Comparison of ENCODE assay signal across 18 mouse cellular contexts in the genomic region with DNA sequence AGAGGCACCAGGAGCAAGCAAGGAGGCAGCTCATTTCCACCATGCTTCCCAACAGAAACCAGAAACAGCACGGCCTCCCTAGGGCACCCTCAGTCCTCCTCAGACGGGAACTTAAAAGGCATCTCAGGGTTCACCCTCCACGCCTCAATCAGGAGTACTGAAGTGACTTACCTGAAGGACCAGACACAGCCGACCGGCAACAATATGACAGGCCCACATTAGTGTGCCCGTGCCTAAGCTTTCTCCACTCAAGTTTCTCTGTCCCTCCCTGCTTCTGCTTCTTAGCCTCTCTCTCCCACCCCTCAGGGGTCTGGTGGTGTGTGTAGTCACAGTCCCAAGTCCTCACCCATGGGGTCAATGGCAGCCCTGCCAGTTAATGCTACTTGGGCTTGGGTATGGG. TPM values are rescaled to one million over a fixed set of nuclear protein-coding genes. Genes with fewer than 3 reads are reported as not detected.
DNase-seq lines count a peak whose midpoint lies in the region; ATAC-seq lines count a peak whose summit lies in the region.
"Had no signal": no experiment of that assay in that cellular context is flagged by ENCODE, and none has a peak within 500 bp of the region (broad histone marks: within the 10 kb centered on the region; RNA-seq: fewer than 3 reads in every experiment).

No protein-coding gene starts in this region.

- no peaks in the 10 kb centered on the region for H3K27me3 ChIP-seq in limb, embryonic 11.5 days (ENCODE audit: control insufficient read depth, insufficient read depth, low read length)
- no peaks in the 10 kb centered on the region for H3K27me3 ChIP-seq in limb, embryonic 10.5 days (ENCODE audit: low read depth, poor library complexity, severe bottlenecking)
- H3K27me3 ChIP-seq in neural tube, embryonic 13.5 days: no peaks in the 10 kb centered on the region
- H3K27me3 ChIP-seq in liver, embryonic 15.5 days: no peaks in the 10 kb centered on the region
- no peaks in the 10 kb centered on the region for H3K27me3 ChIP-seq in intestine, embryonic 15.5 days (replicated peaks)
- H3K27me3 ChIP-seq: forebrain, embryonic 15.5 days; heart, embryonic 15.5 days had no signal

- no peak overlapping the region for H3K4me2 ChIP-seq in limb, embryonic 11.5 days (ENCODE audit: low read depth, severe bottlenecking)
- no peak overlapping the region for H3K4me2 ChIP-seq in neural tube, embryonic 13.5 days
- H3K4me2 ChIP-seq in liver, embryonic 15.5 days: no peak overlapping the region
- no peak overlapping the region for H3K4me2 ChIP-seq in intestine, embryonic 15.5 days (replicated peaks)
- H3K4me2 ChIP-seq: forebrain, embryonic 15.5 days; heart, embryonic 15.5 days had no signal

- ATAC-seq in limb, embryonic 11.5 days (ENCODE audit: insufficient number of reproducible peaks, low FRiP score, low TSS enrichment, low read depth): no peak
- ATAC-seq in neural tube, embryonic 13.5 days (ENCODE audit: low read depth): no peak
- no peak for ATAC-seq in liver, embryonic 15.5 days (ENCODE audit: insufficient read depth)
- no peak for ATAC-seq in intestine, embryonic 15.5 days
- ATAC-seq: forebrain, embryonic 15.5 days had no signal

- no peak overlapping the region for H3K4me3 ChIP-seq in limb, embryonic 11.5 days (ENCODE audit: low read depth, low read length)
- H3K4me3 ChIP-seq in limb, embryonic 10.5 days: no peak overlapping the region
- H3K4me3 ChIP-seq in neural tube, embryonic 13.5 days: no peak overlapping the region
- H3K4me3 ChIP-seq in liver, embryonic 15.5 days (replicated peaks): no peak overlapping the region
- no peak overlapping the region for H3K4me3 ChIP-seq in intestine, embryonic 15.5 days (replicated peaks)
- H3K4me3 ChIP-seq: forebrain, embryonic 15.5 days; heart, embryonic 10.5 days; heart, embryonic 15.5 days had no signal

- H3K27ac ChIP-seq in limb, embryonic 11.5 days (replicated peaks; ENCODE audit: low read depth, low read length): no peak overlapping the region
- no peak overlapping the region for H3K27ac ChIP-seq in limb, embryonic 10.5 days
- no peak overlapping the region for H3K27ac ChIP-seq in neural tube, embryonic 13.5 days (replicated peaks)
- peak overlapping the region; percentile 49; the same call in 1 of the 2 replicates for H3K27ac ChIP-seq in liver, embryonic 15.5 days (replicated peaks)
- H3K27ac ChIP-seq in intestine, embryonic 15.5 days: no peak overlapping the region
- H3K27ac ChIP-seq: forebrain, embryonic 15.5 days; heart, embryonic 10.5 days; heart, embryonic 15.5 days had no signal

- H3K4me1 ChIP-seq in limb, embryonic 11.5 days (ENCODE audit: control insufficient read depth, insufficient read depth, low read length): peaks cover 21% of the 10 kb centered on the region
- H3K4me1 ChIP-seq in limb, embryonic 10.5 days: peaks cover 56% of the 10 kb centered on the region
- H3K4me1 ChIP-seq in neural tube, embryonic 13.5 days (replicated peaks): peaks cover 46% of the 10 kb centered on the region
- H3K4me1 ChIP-seq in liver, embryonic 15.5 days (replicated peaks): peaks cover 78% of the 10 kb centered on the region
- H3K4me1 ChIP-seq in intestine, embryonic 15.5 days (replicated peaks): peaks cover 39% of the 10 kb centered on the region

- no peak overlapping the region for H3K9ac ChIP-seq in limb, embryonic 11.5 days (ENCODE audit: low read length)
- H3K9ac ChIP-seq in neural tube, embryonic 13.5 days: 0 out of 2 replicates have a peak overlapping the region, but pooled peaks have one; percentile 8
- no peak overlapping the region for H3K9ac ChIP-seq in liver, embryonic 15.5 days
- H3K9ac ChIP-seq in intestine, embryonic 15.5 days: no peak overlapping the region
- H3K9ac ChIP-seq: forebrain, embryonic 15.5 days; heart, embryonic 15.5 days had no signal

- peaks cover 22% of the 10 kb centered on the region for H3K36me3 ChIP-seq in limb, embryonic 11.5 days (ENCODE audit: control insufficient read depth, insufficient read depth, low read length)
- peaks cover 83% of the 10 kb centered on the region for H3K36me3 ChIP-seq in limb, embryonic 10.5 days
- H3K36me3 ChIP-seq in neural tube, embryonic 13.5 days: peaks cover 76% of the 10 kb centered on the region
- H3K36me3 ChIP-seq in liver, embryonic 15.5 days (replicated peaks): peaks cover 81% of the 10 kb centered on the region
- peaks cover 39% of the 10 kb centered on the region for H3K36me3 ChIP-seq in intestine, embryonic 15.5 days

- WGBS in limb, embryonic 11.5 days: 82% methylated on average over 6 of the region's 6 CpGs
- 88% methylated on average over 6 of the region's 6 CpGs for WGBS in limb, embryonic 10.5 days
- WGBS in neural tube, embryonic 13.5 days: 89% methylated on average over 6 of the region's 6 CpGs
- WGBS in liver, embryonic 15.5 days (ENCODE audit: insufficient replicate concordance): 81% methylated on average over 6 of the region's 6 CpGs
- 78% methylated on average over 6 of the region's 6 CpGs for WGBS in intestine, embryonic 15.5 days

- no peaks in the 10 kb centered on the region for H3K9me3 ChIP-seq in limb, embryonic 11.5 days (ENCODE audit: control insufficient read depth, low read length)
- H3K9me3 ChIP-seq in limb, embryonic 10.5 days (replicated peaks): no peaks in the 10 kb centered on the region
- H3K9me3 ChIP-seq in neural tube, embryonic 13.5 days: no peaks in the 10 kb centered on the region
- no peaks in the 10 kb centered on the region for H3K9me3 ChIP-seq in liver, embryonic 15.5 days (replicated peaks)
- no peaks in the 10 kb centered on the region for H3K9me3 ChIP-seq in intestine, embryonic 15.5 days
- H3K9me3 ChIP-seq: forebrain, embryonic 15.5 days; heart, embryonic 10.5 days; heart, embryonic 15.5 days had no signal

- peak; percentile 15 for DNase-seq in limb, embryonic 11.5 days (ENCODE audit: low spot score)
- DNase-seq in limb, embryonic 10.5 days (ENCODE audit: low spot score): no peak
- no peak for DNase-seq in neural tube, embryonic 10.5 days (ENCODE audit: extremely low spot score, low spot score)
- peak; percentile 7 for DNase-seq in induced T-regulatory cell, adult 2 months (ENCODE audit: low read depth)
- no peak for DNase-seq in right cerebral cortex, postnatal 36 days (ENCODE audit: low spot score in 2 of 2)
- DNase-seq: adrenal gland, postnatal 25 days; cerebellum, adult 2 months; cerebellum, postnatal 10 days; gastrocnemius, postnatal 36 days; heart, adult 11 months; heart, postnatal 14 days had no signal

RNA-seq across cellular contexts. Expression of a gene that starts 7.0 kb away (rescaled TPM):
- polyA plus RNA-seq in limb, embryonic 11.5 days (2014; fragmentation: Nextera tagmentation; extraction: Ambion mirVana): 87.0 and 91.4 TPM in 2 replicates
- polyA plus RNA-seq in limb, embryonic 10.5 days (2016; fragmentation: Nextera tagmentation; extraction: Ambion mirVana): 102 and 108 TPM in 2 replicates
- 78.2 and 83.9 TPM in 2 replicates for polyA plus RNA-seq in neural tube, embryonic 13.5 days (2015; fragmentation: Nextera tagmentation; extraction: Ambion mirVana)
- 50.9 and 55.2 TPM in 2 replicates for polyA plus RNA-seq in liver, embryonic 15.5 days (2015; fragmentation: Nextera tagmentation; extraction: Ambion mirVana)
- 77.8 and 80.2 TPM in 2 replicates for polyA plus RNA-seq in intestine, embryonic 15.5 days (2015; fragmentation: Nextera tagmentation; extraction: Ambion mirVana)

RNA-seq across cellular contexts. Expression of a gene that starts 16.2 kb away (rescaled TPM):
- 20.0 and 22.1 TPM in 2 replicates for polyA plus RNA-seq in limb, embryonic 11.5 days (2014; fragmentation: Nextera tagmentation; extraction: Ambion mirVana)
- 16.6 and 20.1 TPM in 2 replicates for polyA plus RNA-seq in limb, embryonic 10.5 days (2016; fragmentation: Nextera tagmentation; extraction: Ambion mirVana)
- 26.7 and 30.6 TPM in 2 replicates for polyA plus RNA-seq in neural tube, embryonic 13.5 days (2015; fragmentation: Nextera tagmentation; extraction: Ambion mirVana)
- 3.8 and 4.6 TPM in 2 replicates for polyA plus RNA-seq in liver, embryonic 15.5 days (2015; fragmentation: Nextera tagmentation; extraction: Ambion mirVana)
- 11.8 and 13.6 TPM in 2 replicates for polyA plus RNA-seq in intestine, embryonic 15.5 days (2015; fragmentation: Nextera tagmentation; extraction: Ambion mirVana)

RNA-seq across cellular contexts. Expression of a gene that starts 27.9 kb away (rescaled TPM):
- 46.7 and 51.5 TPM in 2 replicates for polyA plus RNA-seq in limb, embryonic 11.5 days (2014; fragmentation: Nextera tagmentation; extraction: Ambion mirVana)
- polyA plus RNA-seq in limb, embryonic 10.5 days (2016; fragmentation: Nextera tagmentation; extraction: Ambion mirVana): 37.3 and 44.0 TPM in 2 replicates
- polyA plus RNA-seq in neural tube, embryonic 13.5 days (2015; fragmentation: Nextera tagmentation; extraction: Ambion mirVana): 79.6 and 81.4 TPM in 2 replicates
- 26.1 and 28.9 TPM in 2 replicates for polyA plus RNA-seq in liver, embryonic 15.5 days (2015; fragmentation: Nextera tagmentation; extraction: Ambion mirVana)
- polyA plus RNA-seq in intestine, embryonic 15.5 days (2015; fragmentation: Nextera tagmentation; extraction: Ambion mirVana): 44.3 and 48.5 TPM in 2 replicates

RNA-seq across cellular contexts. Expression of a gene that starts 44.0 kb away (rescaled TPM):
- polyA plus RNA-seq in limb, embryonic 11.5 days (2014; fragmentation: Nextera tagmentation; extraction: Ambion mirVana): 0.13 and 0.33 TPM in 2 replicates
- 0.06 and 0.08 TPM in 2 replicates for polyA plus RNA-seq in limb, embryonic 10.5 days (2016; fragmentation: Nextera tagmentation; extraction: Ambion mirVana)
- not detected in 2 replicates for polyA plus RNA-seq in neural tube, embryonic 13.5 days (2015; fragmentation: Nextera tagmentation; extraction: Ambion mirVana)
- 0.05 and 0.06 TPM in 2 replicates for polyA plus RNA-seq in liver, embryonic 15.5 days (2015; fragmentation: Nextera tagmentation; extraction: Ambion mirVana)
- polyA plus RNA-seq in intestine, embryonic 15.5 days (2015; fragmentation: Nextera tagmentation; extraction: Ambion mirVana): 0.08 TPM in 1 of 2 replicates, not detected in the other
- polyA plus RNA-seq: forebrain, embryonic 11.5 days; forebrain, embryonic 15.5 days had no signal

RNA-seq across cellular contexts. Expression of a gene that starts 53.4 kb away (rescaled TPM):
- 20.4 and 24.6 TPM in 2 replicates for polyA plus RNA-seq in limb, embryonic 11.5 days (2014; fragmentation: Nextera tagmentation; extraction: Ambion mirVana)
- 34.5 and 37.2 TPM in 2 replicates for polyA plus RNA-seq in limb, embryonic 10.5 days (2016; fragmentation: Nextera tagmentation; extraction: Ambion mirVana)
- polyA plus RNA-seq in neural tube, embryonic 13.5 days (2015; fragmentation: Nextera tagmentation; extraction: Ambion mirVana): 4.2 and 4.9 TPM in 2 replicates
- polyA plus RNA-seq in liver, embryonic 15.5 days (2015; fragmentation: Nextera tagmentation; extraction: Ambion mirVana): 1,073 and 1,204 TPM in 2 replicates
- 15.2 and 18.0 TPM in 2 replicates for polyA plus RNA-seq in intestine, embryonic 15.5 days (2015; fragmentation: Nextera tagmentation; extraction: Ambion mirVana)

Comparison
In these comparisons a context has a peak if more than half of its experiments do, and no peak if none do; other contexts are left out.
1. DNase-seq: peak in limb, embryonic 11.5 days (single experiment) and induced T-regulatory cell, adult 2 months (single experiment); none in limb, embryonic 10.5 days (single experiment), neural tube, embryonic 10.5 days (single experiment) and right cerebral cortex, postnatal 36 days (0 of 2).